Mouse (Mus musculus) MEL (cell line): ENCODE results near the gene Fam193b. TPM values are rescaled to one million over a fixed set of nuclear protein-coding genes. Genes with fewer than 3 reads are reported as not detected.

Experiments
- DNase-seq: peaks from one replicate; pipeline ENCODE4 v3.0.0; 2011; ENCODE audit warnings: low read depth, low spot score
- H3K27ac ChIP-seq: 2 replicates; pipeline ENCODE4 v1.5.1; 2012; ENCODE audit warnings: low read depth, mild to moderate bottlenecking, control low read depth, low read length, moderate library complexity; ENCODE audit not compliant: control insufficient read depth
- H3K27me3 ChIP-seq, 2 experiments: fragments of 150-350 bp in 1 of 2; sonication (generic) in 1 of 2; 2 replicates each; pipeline ENCODE4 v1.6.1; 2012; ENCODE audit warnings: low read length in 2 of 2, mild to moderate bottlenecking in 2 of 2, improper control_type of control experiment in 1 of 2, moderate library complexity in 1 of 2; ENCODE audit not compliant: insufficient read depth in 2 of 2, control insufficient read depth in 1 of 2
- H3K36me3 ChIP-seq, 2 experiments: 2 replicates each; pipeline ENCODE4 v1.6.1; 2012 to 2014; ENCODE audit warnings: low read length in 2 of 2, improper control_type of control experiment in 1 of 2, inconsistent platforms in 1 of 2, mild to moderate bottlenecking in 1 of 2; ENCODE audit not compliant: insufficient read depth in 2 of 2, control insufficient read depth in 1 of 2
- H3K4me1 ChIP-seq, 2 experiments: fragments of 150-350 bp in 1 of 2; sonication (generic) in 1 of 2; 2 replicates each; pipeline ENCODE4 v1.6.1; 2012; ENCODE audit warnings: low read length in 2 of 2, improper control_type of control experiment in 1 of 2, mild to moderate bottlenecking in 1 of 2; ENCODE audit not compliant: insufficient read depth in 2 of 2, control insufficient read depth in 1 of 2
- H3K4me3 ChIP-seq, 2 experiments: fragments of 150-350 bp in 1 of 2; sonication (generic) in 1 of 2; 2 replicates each; pipeline ENCODE4 v1.5.1; 2012; ENCODE audit warnings: low read depth in 2 of 2, low read length in 2 of 2, mild to moderate bottlenecking in 2 of 2, moderate library complexity in 2 of 2, control low read depth in 1 of 2, improper control_type of control experiment in 1 of 2; ENCODE audit not compliant: control insufficient read depth in 1 of 2, insufficient read depth in 1 of 2
- H3K79me2 ChIP-seq: 2 replicates; pipeline ENCODE4 v1.6.1; 2012; ENCODE audit warnings: mild to moderate bottlenecking, low read length, moderate library complexity; ENCODE audit not compliant: control insufficient read depth, poor library complexity, insufficient read depth
- H3K9ac ChIP-seq: 2 replicates; pipeline ENCODE4 v1.6.1; 2012; ENCODE audit warnings: low read depth, mild to moderate bottlenecking, control low read depth, low read length, moderate library complexity; ENCODE audit not compliant: control insufficient read depth, poor library complexity, severe bottlenecking
- H3K9me3 ChIP-seq: fragments of 150-350 bp; sonication (generic); replicated peaks from 2 replicates; pipeline ENCODE4 v1.6.1; 2012; ENCODE audit warnings: mild to moderate bottlenecking, low read length, improper control_type of control experiment, moderate library complexity; ENCODE audit not compliant: insufficient read depth
- CTCF ChIP-seq, 3 experiments: IDR thresholded peaks in 2 of 3; conservative IDR thresholded peaks in 1 of 3; 2 replicates each; pipeline ENCODE4 v1.5.1; 2011 to 2012; ENCODE audit warnings: low read length in 3 of 3, low read depth in 2 of 3, mild to moderate bottlenecking in 2 of 3, improper control_type of control experiment in 1 of 3, inconsistent platforms in 1 of 3, mixed read lengths in 1 of 3, moderate library complexity in 1 of 3; ENCODE audit not compliant: control insufficient read depth in 1 of 3, insufficient read depth in 1 of 3, poor library complexity in 1 of 3, severe bottlenecking in 1 of 3
- E2F4 ChIP-seq: IDR thresholded peaks from 2 replicates; pipeline ENCODE4 v1.6.1; 2011; ENCODE audit warnings: low read depth, low read length, improper control_type of control experiment, borderline replicate concordance
- ETS1 ChIP-seq: IDR thresholded peaks from 2 replicates; pipeline ENCODE4 v1.6.1; 2012; ENCODE audit warnings: low read depth, mild to moderate bottlenecking, inconsistent platforms, low read length, improper control_type of control experiment, moderate library complexity
- GATA1 ChIP-seq: IDR thresholded peaks from 2 replicates; pipeline ENCODE4 v1.6.1; 2011; ENCODE audit warnings: low read depth, low read length, improper control_type of control experiment
- KAT2A ChIP-seq: conservative IDR thresholded peaks from 2 replicates; pipeline ENCODE4 v1.6.1; 2012; ENCODE audit warnings: low read depth, low read length, improper control_type of control experiment, inconsistent platforms
- MAFK ChIP-seq: IDR thresholded peaks from 2 replicates; pipeline ENCODE4 v1.6.1; 2011; ENCODE audit warnings: low read depth, mild to moderate bottlenecking, low read length, improper control_type of control experiment, borderline replicate concordance
- MEF2A ChIP-seq: IDR thresholded peaks from 2 replicates; pipeline ENCODE4 v1.6.1; 2014; ENCODE audit warnings: low read depth, mild to moderate bottlenecking, inconsistent platforms, low read length, improper control_type of control experiment; ENCODE audit not compliant: poor library complexity, insufficient replicate concordance, severe bottlenecking; ENCODE audit errors: extremely low read depth
- MYC ChIP-seq: IDR thresholded peaks from 2 replicates; pipeline ENCODE4 v1.6.1; 2011; ENCODE audit warnings: low read depth, mild to moderate bottlenecking, low read length, improper control_type of control experiment, moderate library complexity
- NRF1 ChIP-seq: IDR thresholded peaks from 2 replicates; pipeline ENCODE4 v1.6.1; 2014; ENCODE audit warnings: low read depth, mild to moderate bottlenecking, inconsistent platforms, low read length, improper control_type of control experiment, moderate library complexity; ENCODE audit not compliant: poor library complexity, insufficient read depth, severe bottlenecking
- RCOR1 ChIP-seq: IDR thresholded peaks from 2 replicates; pipeline ENCODE4 v1.6.1; 2012; ENCODE audit warnings: low read depth, mild to moderate bottlenecking, inconsistent platforms, low read length, improper control_type of control experiment
- SIN3A ChIP-seq: IDR thresholded peaks from 2 replicates; pipeline ENCODE4 v1.6.1; 2012; ENCODE audit warnings: low read length, improper control_type of control experiment, inconsistent platforms
- USF1 ChIP-seq: IDR thresholded peaks from 2 replicates; pipeline ENCODE4 v1.6.1; 2014; ENCODE audit warnings: low read depth, mild to moderate bottlenecking, inconsistent platforms, low read length, improper control_type of control experiment, moderate library complexity
- ZNF384 ChIP-seq: IDR thresholded peaks from 2 replicates; pipeline ENCODE4 v1.6.1; 2012; ENCODE audit warnings: low read depth, mild to moderate bottlenecking, inconsistent platforms, low read length, improper control_type of control experiment
- polyA plus RNA-seq, 2 experiments: library from polyadenylated mRNA; stranded (reverse) in 1 of 2; unstranded in 1 of 2; fragments of >175 nt in 1 of 2; fragments of >200 nt in 1 of 2; gene quantifications; 2 replicates each; pipeline versions ENCODE4 v1.2.1 to v1.2.4; 2012; ENCODE audit warnings: low replicate concordance in 2 of 2, low read depth in 1 of 2; ENCODE audit not compliant: insufficient read length in 2 of 2, insufficient read depth in 1 of 2, missing spikeins in 1 of 2
- total RNA-seq: library from RNA; depleted of rRNA; stranded (reverse); fragments of 300-350 nt; gene quantifications from 2 replicates; pipeline ENCODE4 v1.2.3, GENCODE M21; 2012

The Fam193b gene
- total and polyA plus RNA-seq, 3 experiments: 11.9 to 38.7 TPM; not detected in 1

DNA sequence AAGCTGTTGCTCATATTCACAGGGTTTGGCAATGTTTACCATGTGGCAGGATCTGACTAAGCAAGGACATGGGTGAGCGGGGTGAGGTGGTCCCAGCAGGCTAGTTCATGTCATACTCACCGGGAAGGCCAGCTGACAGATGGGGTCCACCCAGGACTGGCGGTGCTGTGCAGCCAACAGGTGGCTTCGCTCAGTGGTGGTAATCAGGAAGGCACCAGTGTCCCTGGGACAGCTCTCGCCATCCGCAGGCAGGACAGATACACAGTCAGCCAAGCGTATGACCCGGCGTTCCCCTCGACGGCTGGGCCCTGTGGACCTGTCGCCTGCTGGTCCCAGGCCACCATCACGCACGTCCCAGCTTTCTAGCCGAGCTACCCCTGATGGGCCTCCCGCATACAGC is 43.7 kb downstream of the Fam193b start:
- TF ChIP-seq E2F4 (no peak), RCOR1 (no peak), GATA1 (no peak), SIN3A (no peak), MAFK (no peak), ETS1 (no peak), KAT2A (no peak), NRF1 (no peak), ZNF384 (no peak), MYC (no peak)
- Histone ChIP-seq H3K9me3 (no peaks in the 10 kb centered on the region), H3K36me3 (peaks cover 2 to 18% of the 10 kb centered on the region in 2 experiments; a peak in 3 of 4 replicates), H3K9ac (no peak overlapping the region), H3K4me1 (peaks cover 0 to 31% of the 10 kb centered on the region in 2 experiments; a peak in 3 of 4 replicates), H3K4me3 (no peak overlapping the region), H3K79me2 (no peaks in the 10 kb centered on the region), H3K27me3 (no peaks in the 10 kb centered on the region), H3K27ac (peak overlapping the region; percentile 63; the same call in 1 of the 2 replicates)
- no peak for DNase-seq

DNA sequence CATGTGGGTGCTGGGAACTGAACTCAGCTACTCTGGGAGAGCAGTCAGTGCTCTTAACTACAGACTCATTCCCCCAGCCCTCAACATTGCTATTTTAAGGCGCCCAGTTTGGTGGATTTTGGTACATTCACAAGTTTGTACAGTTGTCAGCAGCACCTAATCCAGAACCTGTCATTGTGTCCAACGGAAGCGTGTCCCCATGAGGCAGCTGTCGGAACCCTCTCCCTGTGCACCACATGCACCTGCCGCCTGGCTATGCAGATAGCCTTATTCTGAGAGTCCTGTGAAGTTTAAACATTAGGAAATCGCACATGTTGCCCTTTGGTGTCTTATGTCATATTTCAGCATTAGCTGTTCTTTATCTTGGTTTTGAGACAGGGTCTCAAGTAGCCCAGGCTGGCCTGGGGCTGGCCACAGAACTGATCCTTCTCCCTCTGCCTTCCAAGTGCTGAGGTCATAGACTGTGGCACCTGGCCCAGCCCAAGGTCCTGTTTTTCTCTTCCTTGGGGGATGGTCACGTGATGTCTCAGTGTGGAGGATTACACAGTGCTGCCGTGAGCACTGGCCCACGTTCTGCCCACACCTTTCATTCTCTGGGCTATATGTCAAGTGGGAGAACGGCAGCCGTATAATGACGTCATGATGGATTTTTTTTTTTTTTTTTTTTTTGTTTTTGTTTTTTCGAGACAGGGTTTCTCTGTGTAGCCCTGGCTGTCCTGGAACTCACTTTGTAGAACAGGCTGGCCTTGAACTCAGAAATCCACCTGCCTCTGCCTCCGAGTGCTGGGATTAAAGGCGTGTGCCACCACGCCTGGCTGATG is 45.0 kb downstream of the Fam193b start:
- Histone ChIP-seq H3K36me3 (peaks cover 2 to 18% of the 10 kb centered on the region in 2 experiments; a peak in 3 of 4 replicates), H3K27me3 (no peaks in the 10 kb centered on the region), H3K4me3 (no peak overlapping the region), H3K9me3 (no peaks in the 10 kb centered on the region), H3K4me1 (peaks cover 0 to 31% of the 10 kb centered on the region in 2 experiments; a peak in 3 of 4 replicates), H3K27ac (no peak overlapping the region), H3K9ac (no peak overlapping the region), H3K79me2 (no peaks in the 10 kb centered on the region)
- no peak for DNase-seq
- TF ChIP-seq MEF2A (no peak), USF1 (peak; percentile 53), MAFK (no peak), CTCF (IDR thresholded peaks at IDR 0.05 in 2 of 3, conservative IDR thresholded peaks at IDR 0.05 in 1 of 3; ENCODE audit: control insufficient read depth in 1 of 3, insufficient read depth in 1 of 3, low read depth in 2 of 3, low read length in 3 of 3, poor library complexity in 1 of 3, severe bottlenecking in 1 of 3) (no peak)
